Mouse (Mus musculus): ENCODE results near the gene Ddx50.

Ddx50 gene

GRCm38 (mm10) chr10:62650881-62651810 is at the start of gene Ddx50:
Ddx50 (minus strand) TSS chr10:62651218.
- TF ChIP-seq GATA4 (IDR thresholded peaks at IDR 0.05; ENCODE audit: insufficient replicate concordance, low read length): peak; percentile 51; the same call in 1 of the 2 replicates

GRCm38 (mm10) chr10:62692771-62693170 is 41.8 kb upstream of the Ddx50 start:
- no peak for TF ChIP-seq GATA4 (IDR thresholded peaks at IDR 0.05; ENCODE audit: insufficient replicate concordance, low read length)

DNA sequence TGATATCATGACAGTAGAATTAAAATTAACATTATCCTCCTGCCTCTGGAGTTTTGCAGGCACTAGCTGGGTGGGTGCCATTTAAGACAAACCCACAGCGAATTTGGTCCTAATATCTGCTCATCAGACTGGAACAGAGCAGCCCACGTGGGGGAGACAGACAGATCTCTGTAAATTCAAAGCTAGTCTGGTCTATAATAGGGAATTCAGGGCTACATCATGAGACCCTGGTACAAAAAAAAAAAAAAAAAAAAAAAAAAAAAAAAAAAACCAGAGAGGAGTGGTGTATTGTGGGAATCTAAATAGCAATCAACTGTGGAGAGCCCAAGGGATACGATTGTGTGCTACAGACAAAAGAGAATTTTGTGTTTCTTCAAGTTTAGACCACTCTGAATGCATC is 41.2 kb upstream of the Ddx50 start:
- no peak for TF ChIP-seq GATA4 (IDR thresholded peaks at IDR 0.05; ENCODE audit: insufficient replicate concordance, low read length)

DNA sequence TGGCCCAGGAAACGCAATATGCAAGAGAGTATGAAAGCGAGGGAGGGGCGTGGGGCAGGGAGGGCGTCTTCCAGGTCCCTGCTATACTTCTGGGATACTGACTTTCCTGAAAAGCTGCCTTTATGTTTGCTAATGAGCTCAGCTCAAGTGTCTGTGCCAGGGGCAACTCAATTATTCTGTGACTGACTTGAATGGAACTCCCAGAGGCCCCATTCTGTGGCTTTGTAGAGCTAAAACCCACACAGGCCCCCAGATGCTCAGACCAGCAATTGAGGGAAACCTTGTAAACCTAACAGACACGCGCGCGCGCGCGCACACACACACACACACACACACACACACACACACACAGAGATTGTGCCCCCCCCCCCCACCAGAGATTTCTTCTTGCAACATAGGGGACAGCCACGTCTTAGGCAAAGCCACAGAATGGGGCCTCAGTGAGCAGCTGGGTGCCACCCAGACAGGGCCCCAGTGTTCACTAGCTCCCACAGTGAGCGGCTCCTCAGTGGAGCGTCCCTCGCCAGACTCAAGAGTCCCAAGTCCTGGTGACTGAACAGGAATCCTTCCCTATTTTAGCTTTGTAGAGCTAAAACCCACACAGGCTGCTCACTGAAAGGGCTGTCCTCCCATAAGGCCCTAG is 36.1 kb upstream of the Ddx50 start:
- no peak for TF ChIP-seq GATA4 (IDR thresholded peaks at IDR 0.05; ENCODE audit: insufficient replicate concordance, low read length)

DNA sequence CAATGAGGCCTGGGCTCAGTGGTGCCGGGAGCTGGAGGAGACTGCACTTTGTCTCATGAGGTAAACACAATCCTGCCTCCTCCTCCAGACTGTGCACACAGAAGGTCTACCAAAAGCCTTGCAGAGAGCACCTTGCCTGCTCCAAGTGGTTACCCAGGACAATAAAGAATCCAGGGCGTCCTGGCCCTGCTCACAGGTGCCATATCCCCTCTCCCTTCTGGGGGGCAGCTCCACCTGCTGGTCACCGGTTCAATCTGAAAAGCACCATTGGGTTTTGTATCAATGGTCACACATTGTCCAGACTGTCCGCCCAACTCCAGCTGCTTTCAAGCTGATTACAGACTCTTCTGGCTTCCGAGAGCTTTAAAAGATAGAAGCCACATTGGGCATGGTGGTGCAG is 32.0 kb upstream of the Ddx50 start:
- no peak for TF ChIP-seq GATA4 (IDR thresholded peaks at IDR 0.05; ENCODE audit: insufficient replicate concordance, low read length)

DNA sequence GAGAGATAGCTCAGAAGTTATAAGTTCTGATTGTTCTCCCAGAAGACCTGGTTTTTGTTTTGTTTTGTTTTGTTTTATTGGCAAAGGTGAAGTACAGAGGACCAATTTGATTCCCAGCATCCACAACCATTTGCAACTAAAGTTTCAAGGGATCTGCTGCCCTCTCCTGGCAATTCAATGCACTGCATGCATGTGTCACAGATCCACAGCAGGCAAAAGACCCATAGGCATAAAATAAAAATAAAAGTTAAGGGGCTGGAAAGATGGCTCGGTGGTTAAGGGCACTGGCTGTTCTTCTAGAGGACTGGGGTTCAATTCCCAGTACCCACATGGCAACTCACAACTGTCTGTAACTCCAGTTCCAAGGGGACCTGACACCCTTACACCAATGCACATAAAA is 28.8 kb upstream of the Ddx50 start:
- TF ChIP-seq GATA4 (IDR thresholded peaks at IDR 0.05; ENCODE audit: insufficient replicate concordance, low read length): no peak

GRCm38 (mm10) chr10:62677329-62677728 is 26.3 kb upstream of the Ddx50 start:
- no peak for TF ChIP-seq GATA4 (IDR thresholded peaks at IDR 0.05; ENCODE audit: insufficient replicate concordance, low read length)

DNA sequence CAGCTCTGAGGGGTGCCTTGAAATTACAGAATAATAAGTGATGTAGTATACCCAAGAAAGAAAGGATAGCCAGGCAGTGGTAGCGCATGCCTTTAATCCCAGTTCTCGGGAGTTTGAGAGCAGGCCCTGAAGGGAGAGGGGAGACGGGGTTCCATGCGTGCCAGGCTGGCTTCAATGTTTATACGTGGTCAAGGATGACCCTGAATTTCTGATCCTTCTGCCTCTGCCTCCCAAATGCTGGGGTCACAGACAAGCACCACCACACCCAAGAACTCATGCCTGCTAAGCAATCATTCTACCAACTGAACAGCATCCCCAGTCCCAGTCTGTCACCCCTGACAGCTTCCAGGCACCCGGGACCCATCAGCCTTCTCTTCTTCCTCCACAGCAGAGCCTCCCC is 25.2 kb upstream of the Ddx50 start:
- TF ChIP-seq GATA4 (IDR thresholded peaks at IDR 0.05; ENCODE audit: insufficient replicate concordance, low read length): no peak

GRCm38 (mm10) chr10:62672359-62672758 is 21.3 kb upstream of the Ddx50 start:
- TF ChIP-seq GATA4 (IDR thresholded peaks at IDR 0.05; ENCODE audit: insufficient replicate concordance, low read length): no peak

DNA sequence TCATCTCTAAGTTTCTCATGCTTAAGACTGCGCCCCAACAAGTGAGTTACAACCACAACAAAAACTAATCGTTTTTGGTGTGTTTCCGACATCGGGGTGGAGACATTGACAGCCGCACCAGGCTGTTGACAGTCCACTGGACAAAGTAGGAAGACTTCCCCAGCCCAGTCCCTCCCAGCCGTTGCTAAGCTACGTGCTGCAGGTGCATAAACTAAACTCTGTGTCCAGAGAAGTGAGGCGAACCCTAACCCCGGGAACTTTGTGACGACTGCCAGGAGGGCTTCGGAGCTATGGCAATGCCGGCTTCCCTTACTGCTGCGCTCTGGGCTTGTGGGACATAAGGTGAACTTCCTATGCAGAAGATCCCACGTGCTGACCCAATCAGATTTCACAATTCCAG is 18.2 kb upstream of the Ddx50 start:
- no peak for TF ChIP-seq GATA4 (IDR thresholded peaks at IDR 0.05; ENCODE audit: insufficient replicate concordance, low read length)

DNA sequence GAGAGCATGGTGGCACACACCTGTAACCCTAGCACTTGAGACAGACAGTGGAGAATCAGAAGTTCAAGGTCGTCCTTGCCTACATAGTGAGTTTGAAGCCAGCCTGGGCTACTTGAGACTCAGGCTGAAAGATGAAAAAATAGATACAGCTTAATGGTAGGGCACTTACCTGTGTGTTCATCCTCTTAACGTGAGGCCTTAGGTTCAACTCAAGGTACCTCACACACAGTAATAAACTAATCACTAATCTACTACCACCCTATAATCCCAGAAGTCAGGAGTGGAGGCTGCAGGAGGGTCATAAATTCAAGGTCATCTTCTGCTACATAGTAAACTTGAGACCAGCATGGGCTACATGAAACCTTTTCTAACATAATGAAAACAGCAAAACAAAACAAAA is 17.4 kb upstream of the Ddx50 start:
- TF ChIP-seq GATA4 (IDR thresholded peaks at IDR 0.05; ENCODE audit: insufficient replicate concordance, low read length): no peak

DNA sequence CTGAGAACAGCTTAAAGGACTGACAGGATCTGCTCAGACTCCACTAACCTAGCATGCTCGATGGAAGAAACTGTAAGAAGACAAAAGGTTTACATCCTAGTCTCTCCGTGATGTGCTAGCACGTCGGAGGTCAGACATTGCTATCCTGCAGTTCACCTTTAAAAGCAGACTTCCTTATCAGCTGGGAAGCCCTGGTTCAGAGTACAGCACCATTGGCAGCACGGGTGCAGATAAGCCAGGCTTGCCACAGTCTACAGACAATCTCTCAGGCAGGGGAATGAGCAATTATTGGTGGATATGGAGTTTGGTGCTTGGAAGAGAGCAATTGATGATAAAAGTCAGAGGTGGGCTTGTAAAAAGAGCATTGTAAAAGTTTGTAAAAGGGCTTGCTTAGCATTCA is 17.0 kb upstream of the Ddx50 start:
- TF ChIP-seq GATA4 (IDR thresholded peaks at IDR 0.05; ENCODE audit: insufficient replicate concordance, low read length): no peak

DNA sequence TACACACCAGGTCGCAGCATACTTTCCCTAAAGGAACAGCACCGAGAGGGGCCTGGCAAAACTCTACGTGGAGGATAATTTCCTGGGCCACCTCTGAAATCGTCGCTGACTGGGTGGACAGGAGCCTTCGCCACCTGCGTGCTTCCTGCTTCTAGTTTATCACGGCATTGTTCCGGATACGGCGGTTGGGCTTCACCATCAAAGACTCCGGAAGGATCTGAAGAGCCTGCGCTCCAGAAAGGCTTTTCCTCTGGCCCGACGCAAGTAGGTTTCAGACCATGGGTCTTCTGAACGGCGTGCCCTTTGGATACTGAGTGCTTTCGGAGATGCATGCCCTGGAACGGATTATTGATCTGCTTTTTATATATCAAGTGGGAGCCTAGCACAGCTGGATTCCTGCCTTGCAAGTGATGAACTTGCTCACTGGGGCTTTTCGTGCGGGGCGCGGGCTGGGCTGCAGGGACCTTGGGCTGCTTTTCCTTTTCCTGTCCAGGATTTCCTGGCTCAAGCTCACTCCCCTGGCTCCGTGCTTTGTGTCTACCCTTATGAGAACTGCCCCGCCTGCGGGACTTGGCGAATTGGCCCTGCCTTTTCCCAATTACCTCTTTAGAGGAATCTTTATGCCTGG is 14.1 kb upstream of the Ddx50 start:
- 0 out of 2 replicates have a peak, but pooled peaks have one; percentile 37 for TF ChIP-seq GATA4 (IDR thresholded peaks at IDR 0.05; ENCODE audit: insufficient replicate concordance, low read length)

DNA sequence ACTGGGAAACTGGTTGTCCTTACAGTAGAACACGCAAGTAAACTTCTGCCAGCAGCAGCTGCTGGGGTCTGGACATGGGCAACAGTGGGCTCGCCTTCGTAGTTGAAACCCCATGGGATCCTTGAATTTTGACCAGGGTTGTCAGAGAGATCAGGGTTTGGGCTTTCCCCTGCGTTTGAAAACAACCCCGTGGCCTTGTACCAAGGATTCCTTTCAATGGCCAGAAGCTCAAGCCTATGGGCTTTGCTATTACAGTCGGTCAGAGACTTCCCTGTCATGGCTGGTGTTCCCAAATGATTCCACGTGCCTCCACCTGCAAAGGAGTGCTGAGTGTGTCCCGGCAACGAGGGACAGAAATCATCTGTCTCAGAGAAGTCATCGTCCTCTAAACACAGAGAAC is 13.2 kb upstream of the Ddx50 start:
- TF ChIP-seq GATA4 (IDR thresholded peaks at IDR 0.05; ENCODE audit: insufficient replicate concordance, low read length): no peak

- TF ChIP-seq GATA4 (IDR thresholded peaks at IDR 0.05; ENCODE audit: insufficient replicate concordance, low read length): no peak
Measured at GRCm38 (mm10) chr10:62656711-62657110, 5.7 kb upstream of the Ddx50 start.

DNA sequence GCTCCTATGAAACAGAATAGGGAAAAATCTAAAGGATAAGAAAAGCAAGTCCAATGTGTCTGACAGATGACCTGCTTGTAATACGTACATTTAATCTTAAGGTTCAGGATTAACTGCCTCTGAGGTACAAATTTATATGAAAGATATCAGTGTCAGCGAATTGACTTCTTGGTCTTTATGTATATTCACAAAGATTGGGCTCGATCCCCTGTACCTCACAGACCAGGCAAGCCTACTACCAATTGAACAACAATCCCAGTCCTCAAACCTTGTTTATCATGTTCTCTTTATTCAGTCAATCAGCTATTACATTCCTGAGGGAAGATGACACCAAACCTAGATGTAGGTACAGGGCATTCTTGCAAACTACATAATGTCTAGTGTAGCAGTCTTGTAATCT is 943 bp upstream of the Ddx50 start:
- no peak for TF ChIP-seq GATA4 (IDR thresholded peaks at IDR 0.05; ENCODE audit: insufficient replicate concordance, low read length)

Measured in liver, adult (tissue).